Mouse (Mus musculus): ENCODE results near the gene Eln.

DNA sequence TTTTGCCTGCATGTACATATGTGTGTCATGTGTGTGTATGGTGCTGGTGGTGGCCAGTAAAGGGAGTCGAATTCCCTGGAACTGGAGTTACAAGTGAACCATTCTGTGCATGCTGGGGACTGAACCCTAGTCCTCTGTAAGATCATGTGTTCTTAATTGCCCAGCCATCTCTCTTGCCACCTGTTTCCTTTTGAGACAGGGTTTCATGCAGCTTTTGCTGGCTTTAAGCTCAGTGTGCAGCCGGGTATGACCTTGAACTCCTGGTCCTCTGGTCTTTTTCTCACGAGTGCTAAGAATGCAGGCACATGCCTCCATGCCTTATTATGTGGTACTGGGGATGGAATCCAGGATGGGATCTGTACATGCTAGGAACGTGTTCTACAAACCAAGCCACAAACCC is 13.9 kb downstream of the Eln start:
- no peak for TF ChIP-seq CTCF (IDR thresholded peaks at IDR 0.05; ENCODE audit: control insufficient read depth, insufficient read depth, low read length)
- TF ChIP-seq POLR2A (IDR thresholded peaks at IDR 0.05; ENCODE audit: borderline replicate concordance, control insufficient read depth, low read depth, low read length) = no peak
